Mouse (Mus musculus): Measurements from ENCODE around the gene Khdc4. TPM values are rescaled to one million over a fixed set of nuclear protein-coding genes. Genes with fewer than 3 reads are reported as not detected.

Gene Khdc4
- total and polyA plus RNA-seq, 3 experiments, result 47.4 to 71.0 TPM; not detected in 1

DNA sequence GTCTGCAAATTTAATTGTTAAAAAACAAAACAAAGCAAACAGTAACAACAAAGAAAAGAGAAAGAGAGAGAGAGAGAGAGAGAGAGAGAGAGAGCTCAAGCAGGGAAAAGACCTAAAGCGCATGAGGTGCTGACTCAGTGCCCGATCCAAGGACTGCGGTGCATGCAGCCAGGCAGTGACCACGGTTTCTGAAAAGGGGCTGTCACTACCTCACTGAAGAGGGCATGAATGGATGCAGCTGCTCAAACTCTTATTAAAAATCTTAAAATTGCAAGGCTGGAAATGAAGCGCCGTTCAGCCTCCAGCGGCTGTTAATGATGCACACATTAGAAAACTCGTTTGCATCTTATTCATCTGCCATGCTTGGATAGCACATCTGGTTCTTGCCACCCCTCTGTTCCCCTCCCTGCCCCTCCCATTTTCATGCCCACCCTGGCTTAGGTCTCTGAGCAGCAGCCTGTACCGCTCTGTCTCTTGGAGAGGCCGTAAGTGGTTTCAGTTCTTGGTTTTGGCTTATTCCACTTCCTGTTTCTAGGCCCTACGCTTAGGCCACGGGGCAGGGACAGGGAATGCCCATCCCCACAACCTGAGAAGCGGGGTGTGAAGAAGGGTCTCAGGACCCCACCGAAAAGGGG lies 37.7 kb upstream of the Khdc4 start:
- Histone ChIP-seq H3K4me3 (ENCODE audit: control insufficient read depth in 1 of 2, insufficient read depth in 1 of 2, low read depth in 2 of 2, low read length in 2 of 2) (no peak overlapping the region), H3K27me3 (ENCODE audit: control insufficient read depth in 1 of 2, insufficient read depth in 2 of 2, low read length in 2 of 2) (no peaks in the 10 kb centered on the region), H3K4me1 (ENCODE audit: control insufficient read depth in 1 of 2, insufficient read depth in 2 of 2, low read length in 2 of 2) (peaks cover 6 to 19% of the 10 kb centered on the region in 2 experiments), H3K36me3 (ENCODE audit: control insufficient read depth in 1 of 2, insufficient read depth in 2 of 2, low read length in 2 of 2) (peaks cover 16 to 37% of the 10 kb centered on the region in 2 experiments), H3K9ac (ENCODE audit: control insufficient read depth, low read depth, low read length, poor library complexity, severe bottlenecking) (no peak overlapping the region), H3K9me3 (replicated peaks; ENCODE audit: insufficient read depth, low read length) (no peaks in the 10 kb centered on the region), H3K27ac (ENCODE audit: control insufficient read depth, low read depth, low read length) (no peak overlapping the region), H3K79me2 (ENCODE audit: control insufficient read depth, insufficient read depth, low read length, poor library complexity) (no peaks in the 10 kb centered on the region)
- DNase-seq (ENCODE audit: low read depth, low spot score), result no peak
- 0 out of 2 replicates have a peak, but pooled peaks have one; percentile 43 for TF ChIP-seq MAZ (IDR thresholded peaks at IDR 0.05; ENCODE audit: low read depth, low read length)
- peak in 1 of 2 experiments; percentile 3; a peak in 1 of 4 replicates for TF ChIP-seq POLR2A (IDR thresholded peaks at IDR 0.05; ENCODE audit: control insufficient read depth in 1 of 2, insufficient read depth in 1 of 2, low read depth in 1 of 2, low read length in 2 of 2, poor library complexity in 1 of 2)
- no peak for TF ChIP-seq JUND (IDR thresholded peaks at IDR 0.05; ENCODE audit: low read depth, low read length)

DNA sequence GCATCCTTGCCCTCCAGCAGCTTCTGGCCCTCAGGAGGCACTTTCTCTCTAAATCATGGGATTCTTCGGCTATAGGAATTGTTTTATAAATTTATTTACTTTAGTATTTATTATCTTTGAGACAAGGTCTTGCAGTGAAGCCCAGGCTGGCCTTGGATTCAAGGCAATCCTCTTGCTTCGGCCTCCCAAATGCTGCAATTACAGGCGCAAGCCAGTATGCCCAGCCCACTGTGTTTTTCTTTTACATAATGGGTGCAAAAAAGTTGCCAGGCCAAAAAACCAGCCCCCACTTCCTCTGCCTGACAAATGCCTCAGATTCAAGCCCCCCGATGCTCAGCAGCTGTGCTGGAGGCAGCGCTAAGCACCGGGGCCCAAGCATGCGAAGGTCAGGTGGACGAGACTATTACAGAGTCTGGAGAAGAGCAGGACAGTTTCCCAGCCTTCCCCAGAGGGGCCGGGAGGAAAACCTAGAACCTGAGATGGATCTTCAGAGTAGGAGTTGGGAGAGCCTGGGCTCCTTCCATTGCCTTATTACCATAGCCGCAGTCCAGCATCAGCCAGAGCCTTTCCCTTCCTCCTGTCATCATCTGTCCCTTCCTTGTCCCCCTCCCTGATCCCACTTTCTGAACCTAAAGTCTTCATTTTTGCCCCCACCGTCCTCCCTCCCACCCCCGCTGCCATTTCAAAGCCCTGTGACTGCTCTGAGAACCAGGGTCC lies 37.0 kb upstream of the Khdc4 start:
- TF ChIP-seq SIN3A (IDR thresholded peaks at IDR 0.05; ENCODE audit: low read length) (no peak), POLR2A (IDR thresholded peaks at IDR 0.05; ENCODE audit: control insufficient read depth in 1 of 2, insufficient read depth in 1 of 2, low read depth in 1 of 2, low read length in 2 of 2, poor library complexity in 1 of 2) (peak in 1 of 2 experiments; percentile 6; a peak in 1 of 4 replicates), ZMIZ1 (IDR thresholded peaks at IDR 0.05; ENCODE audit: low read depth, low read length) (peak; percentile 2; the same call in 1 of the 2 replicates)
- no peaks in the 10 kb centered on the region for H3K27me3 ChIP-seq (ENCODE audit: control insufficient read depth in 1 of 2, insufficient read depth in 2 of 2, low read length in 2 of 2)
- no peak for DNase-seq (ENCODE audit: low read depth, low spot score)

DNA sequence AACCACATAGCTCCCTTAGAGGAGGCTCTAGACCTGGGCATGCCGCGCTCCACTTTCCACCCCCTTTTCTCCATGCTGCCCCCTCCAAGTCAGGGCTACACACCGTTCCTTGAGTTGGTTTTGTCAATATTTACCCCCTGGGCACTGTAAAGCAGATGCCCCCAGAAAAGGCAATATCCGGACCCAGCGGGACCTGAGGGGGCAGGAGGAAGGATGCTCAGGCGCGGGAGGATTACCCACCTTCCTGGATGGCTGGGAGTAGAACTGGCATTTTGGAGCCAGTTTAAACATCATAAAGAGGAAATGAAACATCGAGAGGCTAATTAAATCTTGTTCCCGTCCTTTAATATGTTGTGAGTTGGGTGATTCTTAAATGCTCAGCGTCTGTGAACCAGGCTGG lies 36.4 kb upstream of the Khdc4 start:
- peaks cover 16 to 30% of the 10 kb centered on the region in 2 experiments for H3K36me3 ChIP-seq (ENCODE audit: control insufficient read depth in 1 of 2, insufficient read depth in 2 of 2, low read length in 2 of 2)

More for the DNA sequence above, 37.0 kb upstream of the Khdc4 start:
- Histone ChIP-seq H3K27ac (ENCODE audit: control insufficient read depth, low read depth, low read length) (no peak overlapping the region), H3K4me3 (ENCODE audit: control insufficient read depth in 1 of 2, insufficient read depth in 1 of 2, low read depth in 2 of 2, low read length in 2 of 2) (no peak overlapping the region), H3K9me3 (replicated peaks; ENCODE audit: insufficient read depth, low read length) (no peaks in the 10 kb centered on the region), H3K9ac (ENCODE audit: control insufficient read depth, low read depth, low read length, poor library complexity, severe bottlenecking) (no peak overlapping the region), H3K36me3 (ENCODE audit: control insufficient read depth in 1 of 2, insufficient read depth in 2 of 2, low read length in 2 of 2) (peaks cover 16 to 31% of the 10 kb centered on the region in 2 experiments), H3K4me1 (ENCODE audit: control insufficient read depth in 1 of 2, insufficient read depth in 2 of 2, low read length in 2 of 2) (peaks cover 6 to 19% of the 10 kb centered on the region in 2 experiments), H3K79me2 (ENCODE audit: control insufficient read depth, insufficient read depth, low read length, poor library complexity) (no peaks in the 10 kb centered on the region)

More for the DNA sequence above, 36.4 kb upstream of the Khdc4 start:
- H3K9me3 ChIP-seq (replicated peaks; ENCODE audit: insufficient read depth, low read length), result no peaks in the 10 kb centered on the region
- no peak overlapping the region for H3K4me3 ChIP-seq (ENCODE audit: control insufficient read depth in 1 of 2, insufficient read depth in 1 of 2, low read depth in 2 of 2, low read length in 2 of 2)
- peaks cover 6 to 19% of the 10 kb centered on the region in 2 experiments for H3K4me1 ChIP-seq (ENCODE audit: control insufficient read depth in 1 of 2, insufficient read depth in 2 of 2, low read length in 2 of 2)
- H3K79me2 ChIP-seq (ENCODE audit: control insufficient read depth, insufficient read depth, low read length, poor library complexity), result no peaks in the 10 kb centered on the region
- H3K27me3 ChIP-seq (ENCODE audit: control insufficient read depth in 1 of 2, insufficient read depth in 2 of 2, low read length in 2 of 2), result no peaks in the 10 kb centered on the region
- TF ChIP-seq MAZ (IDR thresholded peaks at IDR 0.05; ENCODE audit: low read depth, low read length) (0 out of 2 replicates have a peak, but pooled peaks have one; percentile 15), ZNF384 (IDR thresholded peaks at IDR 0.05; ENCODE audit: low read depth, low read length) (no peak), POLR2AphosphoS2 (IDR thresholded peaks at IDR 0.05; ENCODE audit: low read length) (no peak; the same call in 1 of the 2 replicates), E2F4 (IDR thresholded peaks at IDR 0.05; ENCODE audit: borderline replicate concordance, low read depth, low read length) (no peak), ZMIZ1 (IDR thresholded peaks at IDR 0.05; ENCODE audit: low read depth, low read length) (peak; percentile 23; the same call in 1 of the 2 replicates), MYB (IDR thresholded peaks at IDR 0.05; ENCODE audit: low read depth, low read length) (no peak)
- no peak overlapping the region for H3K27ac ChIP-seq (ENCODE audit: control insufficient read depth, low read depth, low read length)
- H3K9ac ChIP-seq (ENCODE audit: control insufficient read depth, low read depth, low read length, poor library complexity, severe bottlenecking), result no peak overlapping the region
- no peak for DNase-seq (ENCODE audit: low read depth, low spot score)

Data from MEL (cell line).